Mouse (Mus musculus): ENCODE measurements around the gene Ccdc163. TPM values are rescaled to one million over a fixed set of nuclear protein-coding genes. Genes with fewer than 3 reads are reported as not detected.
"Not testable (repeated sequence)": the region's sequence is repeated elsewhere in the genome, so short reads cannot be mapped to it uniquely, and the experiment has no call there.

Gene Ccdc163
- polyA plus RNA-seq, 1 experiment from 2014 or later, result 27.4 TPM

DNA sequence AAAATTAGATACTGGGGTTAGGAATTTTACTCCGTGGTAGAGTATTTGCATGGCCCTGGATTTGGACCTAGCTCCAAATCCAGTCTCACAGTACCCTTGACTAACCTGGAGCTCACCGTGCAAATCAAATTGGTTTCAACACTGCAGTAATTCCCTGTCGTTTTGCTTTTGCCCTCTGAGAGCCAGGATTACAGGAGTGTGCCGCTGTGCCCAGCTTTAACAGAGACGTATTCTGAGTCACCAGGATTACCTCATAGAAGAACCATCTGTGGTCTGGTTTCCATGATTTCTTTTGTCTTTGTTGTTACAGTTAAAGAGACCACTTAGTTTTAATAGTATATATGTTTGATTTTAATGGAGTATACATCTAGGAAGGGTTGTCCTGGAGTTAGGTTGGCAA, 29.2 kb upstream of the Ccdc163 start:
- WGBS, result 61% methylated on average over 5 of the region's 5 CpGs
- H3K27me3 ChIP-seq, result no peaks in the 10 kb centered on the region

DNA sequence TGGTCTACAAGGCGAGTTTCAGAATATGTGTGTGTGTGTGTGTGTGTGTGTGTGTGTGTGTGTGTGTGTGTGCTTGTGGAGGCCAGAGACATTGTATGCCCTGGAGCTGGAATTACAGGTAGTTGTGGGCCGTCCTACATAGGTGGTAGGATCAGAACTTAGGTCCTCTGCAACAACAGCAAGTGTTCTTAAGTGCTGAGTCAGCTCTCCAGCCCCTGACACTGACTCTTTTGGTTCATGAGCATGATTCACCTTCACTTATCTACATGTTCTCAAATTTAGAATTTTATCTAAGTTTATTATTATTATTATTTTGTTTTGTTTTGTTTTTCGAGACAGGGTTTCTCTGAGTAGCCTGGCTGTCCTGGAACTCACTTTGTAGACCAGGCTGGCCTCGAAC, 27.8 kb upstream of the Ccdc163 start:
- not testable (repeated sequence) for H3K4me1 ChIP-seq; H3K27ac ChIP-seq; H3K4me2 ChIP-seq; H3K9me3 ChIP-seq; H3K9ac ChIP-seq; H3K27me3 ChIP-seq; ATAC-seq (ENCODE audit: insufficient number of reproducible peaks, insufficient read depth, low FRiP score, low TSS enrichment, low read depth); H3K36me3 ChIP-seq; H3K4me3 ChIP-seq
- WGBS, result 88% methylated on average over 4 of the region's 4 CpGs

More for the DNA sequence above, 29.2 kb upstream of the Ccdc163 start:
- no peaks in the 10 kb centered on the region for H3K4me1 ChIP-seq
- H3K4me3 ChIP-seq, result no peak overlapping the region
- ATAC-seq (ENCODE audit: insufficient number of reproducible peaks, insufficient read depth, low FRiP score, low TSS enrichment, low read depth), result no peak
- H3K9me3 ChIP-seq, result no peaks in the 10 kb centered on the region
- H3K36me3 ChIP-seq, result no peaks in the 10 kb centered on the region
- H3K4me2 ChIP-seq, result no peak overlapping the region
- H3K27ac ChIP-seq, result no peak overlapping the region
- no peak overlapping the region for H3K9ac ChIP-seq

GRCm38 (mm10) chr4:116683957-116684356, 24.4 kb upstream of the Ccdc163 start:
- Histone ChIP-seq H3K4me3 (no peak overlapping the region), H3K4me2 (no peak overlapping the region), H3K36me3 (peaks cover 14% of the 10 kb centered on the region), H3K4me1 (peaks cover 14% of the 10 kb centered on the region), H3K9me3 (no peaks in the 10 kb centered on the region), H3K27ac (no peak overlapping the region), H3K27me3 (no peaks in the 10 kb centered on the region), H3K9ac (no peak overlapping the region)
- WGBS, result 88% methylated on average over 4 of the region's 4 CpGs
- no peak for ATAC-seq (ENCODE audit: insufficient number of reproducible peaks, insufficient read depth, low FRiP score, low TSS enrichment, low read depth)

- 55% methylated on average over 2 of the region's 2 CpGs for WGBS
- H3K9me3 ChIP-seq, result no peaks in the 10 kb centered on the region
- H3K9ac ChIP-seq, result peak overlapping the region; percentile 86
- H3K4me3 ChIP-seq, result peak overlapping the region; percentile 74
- peak overlapping the region; percentile 67 for H3K4me2 ChIP-seq
- no peaks in the 10 kb centered on the region for H3K27me3 ChIP-seq
- peaks cover 19% of the 10 kb centered on the region for H3K4me1 ChIP-seq
- peak overlapping the region; percentile 98 for H3K27ac ChIP-seq
- no peak for ATAC-seq (ENCODE audit: insufficient number of reproducible peaks, insufficient read depth, low FRiP score, low TSS enrichment, low read depth)
- peaks cover 21% of the 10 kb centered on the region for H3K36me3 ChIP-seq
Measured at GRCm38 (mm10) chr4:116684665-116685064, 23.6 kb upstream of the Ccdc163 start.

DNA sequence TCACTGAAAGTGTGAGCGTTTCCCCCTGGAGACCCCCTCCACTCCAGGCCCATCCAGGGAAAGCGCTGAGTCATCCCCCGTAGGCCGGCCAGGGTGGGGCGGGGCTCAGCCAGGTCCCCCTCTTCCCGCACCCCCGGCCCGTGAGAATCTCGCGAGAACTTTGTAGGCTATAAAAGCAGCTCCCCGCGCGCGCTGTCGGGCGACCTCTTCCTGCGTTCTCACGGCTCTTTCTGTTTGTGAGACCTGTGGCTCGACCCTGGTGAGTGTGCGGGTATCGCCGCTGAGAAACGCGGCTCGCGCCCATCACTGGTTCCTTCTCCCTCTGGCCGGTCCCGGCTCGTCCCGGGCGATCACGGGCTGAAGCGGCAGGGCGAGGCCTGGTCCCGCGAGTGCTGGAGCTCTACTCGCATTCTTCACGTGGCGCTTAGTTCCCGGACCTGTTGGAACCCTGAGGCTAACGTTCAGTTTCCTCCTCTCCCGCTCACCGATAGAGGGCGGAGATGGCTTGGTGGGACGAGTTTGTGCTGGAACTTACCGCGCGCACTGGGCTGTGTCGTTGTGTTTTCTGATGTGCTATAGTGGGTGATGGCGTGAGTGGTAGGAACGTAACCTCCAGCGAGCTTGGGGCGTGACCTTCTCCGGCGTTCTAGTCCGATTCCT, 22.8 kb upstream of the Ccdc163 start, which contains the start of gene Prdx1:
Prdx1 (plus strand) TSS at position 143 of the 660 bp plus-strand sequence.
- under 1% methylated on average over 53 of the region's 56 CpGs for WGBS
- peak; percentile 94 for ATAC-seq (ENCODE audit: insufficient number of reproducible peaks, insufficient read depth, low FRiP score, low TSS enrichment, low read depth)
- H3K9me3 ChIP-seq, result no peaks in the 10 kb centered on the region
- H3K4me1 ChIP-seq, result peaks cover 19% of the 10 kb centered on the region
- peak within 1 kb of the TSS; percentile 86 for H3K9ac ChIP-seq
- peak within 1 kb of the TSS; percentile 67 for H3K4me2 ChIP-seq
- H3K4me3 ChIP-seq, result peak within 1 kb of the TSS; percentile 74
- no peaks in the 10 kb centered on the region for H3K27me3 ChIP-seq
- peak within 1 kb of the TSS; percentile 98 for H3K27ac ChIP-seq
- H3K36me3 ChIP-seq, result peaks cover 28% of the 10 kb centered on the region

GRCm38 (mm10) chr4:116687041-116687440, 21.3 kb upstream of the Ccdc163 start:
- Histone ChIP-seq H3K27me3 (no peaks in the 10 kb centered on the region), H3K36me3 (peaks cover 42% of the 10 kb centered on the region), H3K4me2 (peak overlapping the region; percentile 67), H3K27ac (no peak overlapping the region), H3K9me3 (no peaks in the 10 kb centered on the region), H3K9ac (peak overlapping the region; percentile 86), H3K4me1 (peaks cover 19% of the 10 kb centered on the region), H3K4me3 (peak overlapping the region; percentile 74)
- WGBS, result 39% methylated on average over 1 of the region's 1 CpGs
- ATAC-seq (ENCODE audit: insufficient number of reproducible peaks, insufficient read depth, low FRiP score, low TSS enrichment, low read depth), result no peak

GRCm38 (mm10) chr4:116689309-116689876, 18.9 kb upstream of the Ccdc163 start:
- Histone ChIP-seq H3K27ac (no peak overlapping the region), H3K36me3 (peaks cover 63% of the 10 kb centered on the region), H3K27me3 (no peaks in the 10 kb centered on the region), H3K9ac (no peak overlapping the region), H3K4me1 (peaks cover 19% of the 10 kb centered on the region), H3K4me2 (no peak overlapping the region), H3K4me3 (no peak overlapping the region), H3K9me3 (no peaks in the 10 kb centered on the region)
- 85% methylated on average over 4 of the region's 4 CpGs for WGBS
- no peak for ATAC-seq (ENCODE audit: insufficient number of reproducible peaks, insufficient read depth, low FRiP score, low TSS enrichment, low read depth)

GRCm38 (mm10) chr4:116692146-116692545, 16.2 kb upstream of the Ccdc163 start:
- no peak for ATAC-seq (ENCODE audit: insufficient number of reproducible peaks, insufficient read depth, low FRiP score, low TSS enrichment, low read depth)
- WGBS, result 88% methylated on average over 2 of the region's 2 CpGs
- no peaks in the 10 kb centered on the region for H3K27me3 ChIP-seq

DNA sequence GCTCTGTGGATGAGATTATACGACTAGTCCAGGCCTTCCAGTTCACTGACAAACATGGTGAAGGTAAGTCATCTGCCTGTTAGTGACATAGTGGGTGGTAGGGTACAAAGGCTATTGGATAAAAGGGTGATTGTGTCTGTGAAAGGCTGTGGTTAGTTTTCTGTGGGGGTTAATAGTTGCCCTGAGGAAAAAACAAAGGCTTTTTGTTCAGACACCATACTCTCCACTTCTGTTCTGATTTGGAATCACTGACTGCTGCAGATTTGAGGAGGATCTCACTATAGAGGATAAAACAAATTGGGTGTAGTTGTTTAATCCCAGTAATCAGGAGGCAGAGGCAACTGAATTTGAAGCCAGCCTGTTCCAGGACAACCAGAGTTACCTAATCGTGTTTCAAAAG, 14.5 kb upstream of the Ccdc163 start:
- Histone ChIP-seq H3K9me3 (no peaks in the 10 kb centered on the region), H3K36me3 (peaks cover 90% of the 10 kb centered on the region), H3K4me3 (no peak overlapping the region), H3K27me3 (no peaks in the 10 kb centered on the region), H3K27ac (no peak overlapping the region), H3K9ac (no peak overlapping the region), H3K4me2 (no peak overlapping the region), H3K4me1 (0 out of 2 replicates have a peak, but pooled peaks cover 5% of the 10 kb centered on the region)
- 71% methylated on average over 2 of the region's 2 CpGs for WGBS
- ATAC-seq (ENCODE audit: insufficient number of reproducible peaks, insufficient read depth, low FRiP score, low TSS enrichment, low read depth), result no peak

More at GRCm38 (mm10) chr4:116692146-116692545, 16.2 kb upstream of the Ccdc163 start:
- H3K9me3 ChIP-seq, result no peaks in the 10 kb centered on the region
- H3K36me3 ChIP-seq, result peaks cover 88% of the 10 kb centered on the region
- no peak overlapping the region for H3K4me2 ChIP-seq
- no peak overlapping the region for H3K9ac ChIP-seq
- no peak overlapping the region for H3K27ac ChIP-seq
- no peak overlapping the region for H3K4me3 ChIP-seq
- peaks cover 7% of the 10 kb centered on the region for H3K4me1 ChIP-seq

DNA sequence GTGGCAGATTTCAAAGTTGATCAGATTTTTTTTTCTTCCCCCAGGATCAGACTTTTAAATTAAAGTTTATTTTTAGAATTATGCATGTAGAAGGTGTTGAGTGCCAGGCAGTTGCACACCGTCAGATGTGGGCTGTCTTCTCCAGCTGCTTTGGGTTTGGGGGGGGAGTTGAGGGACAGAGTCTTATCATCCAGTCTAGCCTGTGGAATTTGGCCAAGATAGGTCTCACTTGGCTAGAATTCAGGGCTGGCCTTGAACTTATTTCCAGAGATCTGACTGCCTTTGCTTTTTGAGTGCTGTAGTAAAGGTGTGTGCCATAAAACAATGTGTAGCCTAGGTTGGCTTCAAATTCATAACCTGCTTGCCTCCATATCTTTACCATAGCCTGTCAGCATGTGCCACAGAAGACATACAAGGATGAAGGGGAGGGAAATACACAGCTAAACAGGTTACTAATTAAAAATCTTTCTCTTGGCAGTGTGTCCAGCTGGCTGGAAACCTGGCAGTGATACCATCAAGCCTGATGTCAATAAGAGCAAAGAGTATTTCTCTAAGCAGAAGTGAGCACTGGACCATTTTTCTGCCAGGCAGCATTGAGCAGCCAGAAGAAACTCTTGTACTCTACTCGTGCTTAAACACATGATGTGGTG, 9.5 kb upstream of the Ccdc163 start:
- no peaks in the 10 kb centered on the region for H3K9me3 ChIP-seq
- H3K4me2 ChIP-seq, result no peak overlapping the region
- H3K27ac ChIP-seq, result no peak overlapping the region
- peaks cover 69% of the 10 kb centered on the region for H3K36me3 ChIP-seq
- no peaks in the 10 kb centered on the region for H3K4me1 ChIP-seq
- no peak overlapping the region for H3K9ac ChIP-seq
- H3K4me3 ChIP-seq, result no peak overlapping the region
- no peak for ATAC-seq (ENCODE audit: insufficient number of reproducible peaks, insufficient read depth, low FRiP score, low TSS enrichment, low read depth)
- no peaks in the 10 kb centered on the region for H3K27me3 ChIP-seq
- WGBS, result 85% methylated on average over 2 of the region's 2 CpGs

GRCm38 (mm10) chr4:116700964-116701363, 7.3 kb upstream of the Ccdc163 start:
- peaks cover 56% of the 10 kb centered on the region for H3K36me3 ChIP-seq

GRCm38 (mm10) chr4:116703804-116704203, 4.5 kb upstream of the Ccdc163 start:
- 36% methylated on average over 6 of the region's 6 CpGs for WGBS
- H3K36me3 ChIP-seq, result peaks cover 33% of the 10 kb centered on the region
- H3K9ac ChIP-seq, result no peak overlapping the region
- H3K27ac ChIP-seq, result no peak overlapping the region
- H3K27me3 ChIP-seq, result no peaks in the 10 kb centered on the region
- H3K4me3 ChIP-seq, result no peak overlapping the region
- H3K4me2 ChIP-seq, result no peak overlapping the region
- no peak for ATAC-seq (ENCODE audit: insufficient number of reproducible peaks, insufficient read depth, low FRiP score, low TSS enrichment, low read depth)
- peaks cover 6% of the 10 kb centered on the region; the same call in 1 of the 2 replicates for H3K4me1 ChIP-seq
- H3K9me3 ChIP-seq, result no peaks in the 10 kb centered on the region

More at GRCm38 (mm10) chr4:116700964-116701363, 7.3 kb upstream of the Ccdc163 start:
- Histone ChIP-seq H3K9ac (no peak overlapping the region), H3K4me2 (no peak overlapping the region), H3K27me3 (no peaks in the 10 kb centered on the region), H3K9me3 (no peaks in the 10 kb centered on the region), H3K4me3 (no peak overlapping the region), H3K27ac (no peak overlapping the region), H3K4me1 (no peaks in the 10 kb centered on the region)
- no peak for ATAC-seq (ENCODE audit: insufficient number of reproducible peaks, insufficient read depth, low FRiP score, low TSS enrichment, low read depth)
- WGBS, result 80% methylated on average over 1 of the region's 1 CpGs

Data from embryonic facial prominence, embryonic 13.5 days (tissue).